Mouse (Mus musculus): ENCODE results near the gene Saxo2. TPM values are rescaled to one million over a fixed set of nuclear protein-coding genes. Genes with fewer than 3 reads are reported as not detected.

Gene Saxo2
- polyA plus RNA-seq, 1 experiment from 2014 or later: 8.0 TPM

DNA sequence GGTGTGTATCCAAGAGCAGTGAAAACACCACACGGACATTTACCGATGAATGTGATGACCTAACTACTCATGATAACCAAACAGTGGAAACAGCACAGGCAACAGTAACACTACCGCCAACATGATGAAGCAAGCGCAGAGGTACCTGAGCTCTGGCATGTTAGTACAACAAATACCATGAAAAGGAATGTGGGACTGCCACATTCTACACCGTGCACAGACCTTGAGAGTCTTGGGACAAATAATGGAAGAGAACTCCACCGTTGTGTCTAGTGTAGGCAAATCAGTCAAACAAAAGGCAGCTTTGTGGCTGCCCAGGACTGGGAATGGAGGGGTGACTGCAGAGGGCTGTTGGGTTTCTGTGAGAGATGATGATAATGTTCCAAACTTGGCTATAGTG lies 42.9 kb downstream of the Saxo2 start:
- H3K4me2 ChIP-seq (ENCODE audit: low read length): no peak overlapping the region
- no peak overlapping the region for H3K27ac ChIP-seq
- no peaks in the 10 kb centered on the region for H3K27me3 ChIP-seq (ENCODE audit: insufficient read depth, low read length)
- no peak overlapping the region for H3K9ac ChIP-seq (ENCODE audit: low read depth, low read length)
- ATAC-seq (replicated peaks; ENCODE audit: low FRiP score, low read depth) (no peak), DNase-seq (ENCODE audit: low spot score) (no peak)
- no peaks in the 10 kb centered on the region for H3K4me1 ChIP-seq (replicated peaks; ENCODE audit: insufficient read depth, low read length)
- no peaks in the 10 kb centered on the region for H3K36me3 ChIP-seq (ENCODE audit: insufficient read depth, low read length)
- TF ChIP-seq CTCF (IDR thresholded peaks at IDR 0.05; ENCODE audit: low read depth): no peak
- no peak overlapping the region for H3K4me3 ChIP-seq (replicated peaks; ENCODE audit: low read depth, low read length)
- no peaks in the 10 kb centered on the region for H3K9me3 ChIP-seq (replicated peaks; ENCODE audit: low read length)
- 90% methylated on average over 6 of the region's 6 CpGs for WGBS

DNA sequence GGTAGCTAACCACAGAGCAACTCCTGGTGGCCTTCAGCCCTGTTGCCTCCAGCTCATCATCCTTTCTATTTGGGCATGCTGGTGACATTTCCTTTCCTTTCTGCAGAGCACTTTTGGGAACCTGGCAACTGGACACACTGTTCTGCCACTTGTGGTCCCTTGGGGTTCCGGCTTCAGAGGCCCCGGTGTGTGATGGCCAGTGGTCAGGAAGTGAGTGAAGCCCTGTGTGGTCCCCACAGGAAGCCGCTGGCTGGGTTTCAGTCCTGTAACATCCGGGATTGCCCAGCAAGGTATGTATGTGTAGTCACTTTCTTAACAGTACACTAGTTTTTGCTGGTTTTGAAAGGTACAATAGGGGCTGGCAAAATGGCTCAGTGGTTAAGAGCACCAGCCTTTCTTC lies 46.3 kb downstream of the Saxo2 start:
- Histone ChIP-seq H3K27ac (no peak overlapping the region), H3K9ac (ENCODE audit: low read depth, low read length) (no peak overlapping the region), H3K36me3 (ENCODE audit: insufficient read depth, low read length) (no peaks in the 10 kb centered on the region), H3K4me3 (replicated peaks; ENCODE audit: low read depth, low read length) (no peak overlapping the region), H3K4me2 (ENCODE audit: low read length) (no peak overlapping the region), H3K27me3 (ENCODE audit: insufficient read depth, low read length) (no peaks in the 10 kb centered on the region), H3K4me1 (replicated peaks; ENCODE audit: insufficient read depth, low read length) (no peaks in the 10 kb centered on the region), H3K9me3 (replicated peaks; ENCODE audit: low read length) (no peaks in the 10 kb centered on the region)
- no peak for ATAC-seq (replicated peaks; ENCODE audit: low FRiP score, low read depth)
- no peak for TF ChIP-seq CTCF (IDR thresholded peaks at IDR 0.05; ENCODE audit: low read depth)
- no peak for DNase-seq (ENCODE audit: low spot score)
- WGBS: 78% methylated on average over 4 of the region's 4 CpGs

DNA sequence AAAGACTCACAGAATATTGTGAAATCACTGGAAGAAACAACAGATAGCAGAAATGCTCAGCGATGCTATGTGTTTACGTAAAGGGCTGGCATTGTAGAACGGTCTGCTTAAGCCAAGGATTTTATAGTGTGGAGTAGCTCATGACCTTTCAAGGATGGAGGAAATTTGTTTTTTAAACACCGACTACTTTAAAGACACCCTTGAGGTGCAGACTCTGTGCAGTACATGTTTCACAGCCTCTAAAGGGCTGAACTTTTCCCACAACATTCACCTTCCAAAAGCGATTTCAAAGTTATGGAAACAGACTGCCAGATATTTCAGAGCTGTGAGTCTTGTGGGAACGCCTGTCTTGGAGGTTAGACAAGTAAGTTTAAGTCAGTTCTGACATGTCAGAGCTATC lies 57.4 kb downstream of the Saxo2 start:
- Histone ChIP-seq H3K9ac (ENCODE audit: low read depth, low read length) (no peak overlapping the region), H3K27me3 (ENCODE audit: insufficient read depth, low read length) (no peaks in the 10 kb centered on the region), H3K4me1 (replicated peaks; ENCODE audit: insufficient read depth, low read length) (no peaks in the 10 kb centered on the region), H3K9me3 (replicated peaks; ENCODE audit: low read length) (no peaks in the 10 kb centered on the region), H3K4me2 (ENCODE audit: low read length) (no peak overlapping the region), H3K36me3 (ENCODE audit: insufficient read depth, low read length) (no peaks in the 10 kb centered on the region), H3K27ac (no peak overlapping the region), H3K4me3 (replicated peaks; ENCODE audit: low read depth, low read length) (no peak overlapping the region)
- 73% methylated on average over 6 of the region's 6 CpGs for WGBS
- DNase-seq (ENCODE audit: low spot score) (no peak), ATAC-seq (replicated peaks; ENCODE audit: low FRiP score, low read depth) (no peak)
- no peak for TF ChIP-seq CTCF (IDR thresholded peaks at IDR 0.05; ENCODE audit: low read depth)

Other genes starting within 250 kb of the Saxo2 start
- 15.9 and 16.8 TPM in 2 replicates for gene Efl1, start 86 bp upstream of the Saxo2 start, polyA plus RNA-seq (2015; fragmentation: Nextera tagmentation; extraction: Ambion mirVana)
- gene Mex3b, start 218.8 kb upstream of the Saxo2 start, polyA plus RNA-seq (2015; fragmentation: Nextera tagmentation; extraction: Ambion mirVana): 11.2 and 11.3 TPM in 2 replicates

Data from kidney, postnatal 0 days (tissue).